Mouse (Mus musculus) gastrocnemius, adult 2 months (tissue): Measurements from ENCODE around the gene Gpkow. TPM values are rescaled to one million over a fixed set of nuclear protein-coding genes. Genes with fewer than 3 reads are reported as not detected.

Experiments used
- DNase-seq: peaks from one replicate; pipeline ENCODE4 v3.0.0; 2022
- H3K27ac ChIP-seq: fragments of 200-600 bp; 2 replicates; pipeline ENCODE4 v1.8.1; 2022; ENCODE audit warnings: mild to moderate bottlenecking
- H3K4me3 ChIP-seq: fragments of 200-600 bp; 2 replicates; pipeline ENCODE4 v1.8.1; 2022; ENCODE audit warnings: mild to moderate bottlenecking, moderate library complexity
- CTCF ChIP-seq: fragments of 200-600 bp; IDR thresholded peaks from 2 replicates; pipeline ENCODE4 v1.8.1; 2022; ENCODE audit warnings: antibody characterized with exemption, mild to moderate bottlenecking, moderate library complexity
- intact Hi-C: fragments of 180-260 bp; cut with DNase I; formaldehyde crosslinking; loops from one replicate; pipeline ENCODE4 v1.15.1; 2025
- long read RNA-seq, 2 experiments: library from polyadenylated mRNA; stranded (forward); transcript quantifications; one replicate each; pipeline ENCODE4 v2.0.0; 2021
- total RNA-seq, 2 experiments: library from RNA; stranded (reverse); gene quantifications; 2 replicates each; pipeline ENCODE4 v1.2.3; 2021

The Gpkow gene
- total RNA-seq: 10 to 100 TPM; 12.5 to 15.3 TPM
- long read RNA-seq, experiment 1, transcript Gpkow-201 (11 exons, 3,579 nt): major isoform, 31 of 35 reads
- long read RNA-seq, experiment 1, partial matches to known transcripts: 2 of 35 reads
- long read RNA-seq, experiment 1, other reads (novel, unspliced or antisense): 2 of 35 reads
- long read RNA-seq, experiment 2, transcript Gpkow-201 (11 exons, 3,579 nt): major isoform, 26 of 26 reads
- long read RNA-seq, experiment 2, partial matches to known transcripts: 0 of 26 reads
- long read RNA-seq, experiment 2, other reads (novel, unspliced or antisense): 0 of 26 reads

GRCm38 (mm10) chrX:7696954-7697381 lies at the start of gene Gpkow:
Gpkow (plus strand) TSS chrX:7697131.
- TF ChIP-seq CTCF: no peak
- Histone ChIP-seq H3K27ac (peak within 1 kb of the TSS; percentile 89), H3K4me3 (peak within 1 kb of the TSS; percentile 81)
- intact Hi-C loops: loop anchor here (10.0 kb wide), 1 partner anchor 122 kb away; the partner anchor contains the start of genes Foxp3 and Ppp1r3f
- DNase-seq: peak; percentile 82

GRCm38 (mm10) chrX:7648671-7649304 lies 48.1 kb upstream of the Gpkow start:
- TF ChIP-seq CTCF: peak; percentile 34; the same call in 1 of the 2 replicates
- intact Hi-C loops: loop anchor here (5.0 to 10.0 kb wide), 3 partner anchors 44 to 324 kb away; no protein-coding TSS in a partner anchor
- Histone ChIP-seq H3K27ac (peak overlapping the region; percentile 96), H3K4me3 (peak overlapping the region; percentile 79)
- DNase-seq: peak; percentile 92

- H3K4me3 ChIP-seq: peak within 1 kb of the TSS; percentile 78
- intact Hi-C loops: no loop called here
- peak; percentile 83 for DNase-seq
Observed at GRCm38 (mm10) chrX:7657221-7657639, 39.7 kb upstream of the Gpkow start, which contains the start of gene Prickle3. Prickle3 (plus strand) TSS chrX:7657260.

GRCm38 (mm10) chrX:7658031-7658784 lies 38.7 kb upstream of the Gpkow start:
- peak overlapping the region; percentile 93 for H3K27ac ChIP-seq
- TF ChIP-seq CTCF: no peak

More at GRCm38 (mm10) chrX:7657221-7657639, 39.7 kb upstream of the Gpkow start, which contains the start of gene Prickle3:
- TF ChIP-seq CTCF: no peak
- H3K27ac ChIP-seq: peak within 1 kb of the TSS; percentile 93

GRCm38 (mm10) chrX:7658785-7659589 lies 37.9 kb upstream of the Gpkow start:
- no peak for TF ChIP-seq CTCF
- peak overlapping the region; percentile 93 for H3K27ac ChIP-seq
- H3K4me3 ChIP-seq: peak overlapping the region; percentile 78
- peak; percentile 79 for DNase-seq
- intact Hi-C loops: no loop called here

More at GRCm38 (mm10) chrX:7658031-7658784, 38.7 kb upstream of the Gpkow start:
- DNase-seq: peak; percentile 84
- H3K4me3 ChIP-seq: peak overlapping the region; percentile 78
- intact Hi-C loops: no loop called here

- peak; percentile 54 for DNase-seq
- H3K27ac ChIP-seq: peak overlapping the region; percentile 93
- intact Hi-C loops: no loop called here
- no peak for TF ChIP-seq CTCF
- peak overlapping the region; percentile 35 for H3K4me3 ChIP-seq
Observed at GRCm38 (mm10) chrX:7661086-7661485, 35.8 kb upstream of the Gpkow start.

- DNase-seq: no peak
- peak overlapping the region; percentile 93 for H3K27ac ChIP-seq
- peak overlapping the region; percentile 36 for H3K4me3 ChIP-seq
Observed at GRCm38 (mm10) chrX:7662936-7663335, 34.0 kb upstream of the Gpkow start.

GRCm38 (mm10) chrX:7664791-7665190 lies 32.1 kb upstream of the Gpkow start:
- DNase-seq: peak; percentile 61
- no peak for TF ChIP-seq CTCF
- intact Hi-C loops: no loop called here
- Histone ChIP-seq H3K4me3 (no peak overlapping the region), H3K27ac (peak overlapping the region; percentile 93)

More at GRCm38 (mm10) chrX:7662936-7663335, 34.0 kb upstream of the Gpkow start:
- intact Hi-C loops: no loop called here
- no peak for TF ChIP-seq CTCF

- Histone ChIP-seq H3K4me3 (no peak overlapping the region), H3K27ac (peak overlapping the region; percentile 28; the same call in 1 of the 2 replicates)
- intact Hi-C loops: no loop called here
- DNase-seq: no peak
- no peak for TF ChIP-seq CTCF
Observed at GRCm38 (mm10) chrX:7665739-7666502, 31.0 kb upstream of the Gpkow start.

GRCm38 (mm10) chrX:7670390-7670881 lies 26.5 kb upstream of the Gpkow start:
- intact Hi-C loops: no loop called here
- Histone ChIP-seq H3K4me3 (peak overlapping the region; percentile 78), H3K27ac (peak overlapping the region; percentile 88)
- TF ChIP-seq CTCF: no peak
- DNase-seq: peak; percentile 85
